Mouse (Mus musculus): ENCODE results near the gene Rasef. TPM values are rescaled to one million over a fixed set of nuclear protein-coding genes. Genes with fewer than 3 reads are reported as not detected.
"Not testable (repeated sequence)": the region's sequence is repeated elsewhere in the genome, so short reads cannot be mapped to it uniquely, and the experiment has no call there.

Rasef gene
- polyA plus RNA-seq, 1 experiment: not detected

DNA sequence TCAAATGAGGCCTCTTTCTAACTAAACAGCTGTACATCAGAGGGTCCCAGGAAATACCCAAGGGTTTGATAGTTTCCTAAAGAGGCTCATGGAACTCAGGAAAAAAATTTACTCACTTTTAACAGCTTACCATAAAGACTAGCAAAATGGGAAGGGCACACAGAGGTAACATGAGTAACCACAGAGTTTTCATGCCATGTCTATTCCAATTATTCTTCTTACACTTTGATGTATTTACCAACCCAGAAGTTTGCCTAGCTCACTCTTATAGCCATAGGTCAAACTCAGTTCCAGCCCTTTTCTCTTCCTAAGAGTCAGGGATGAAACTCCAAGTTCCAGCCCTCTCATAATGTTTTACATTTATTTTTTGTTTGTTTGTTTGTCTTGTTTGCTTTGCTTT, 18.8 kb downstream of the Rasef start:
- no peak overlapping the region for H3K4me3 ChIP-seq (replicated peaks)
- TF ChIP-seq GATA1 (IDR thresholded peaks at IDR 0.05; ENCODE audit: borderline replicate concordance, low read length): no peak
- no peak for TF ChIP-seq FLI1 (IDR thresholded peaks at IDR 0.05; ENCODE audit: low read length)
- H3K36me3 ChIP-seq (replicated peaks; ENCODE audit: low read length): no peaks in the 10 kb centered on the region
- H3K27me3 ChIP-seq (replicated peaks): no peaks in the 10 kb centered on the region
- peaks cover 3% of the 10 kb centered on the region; the same call in 1 of the 2 replicates for H3K9me3 ChIP-seq
- no peaks in the 10 kb centered on the region for H3K4me1 ChIP-seq

DNA sequence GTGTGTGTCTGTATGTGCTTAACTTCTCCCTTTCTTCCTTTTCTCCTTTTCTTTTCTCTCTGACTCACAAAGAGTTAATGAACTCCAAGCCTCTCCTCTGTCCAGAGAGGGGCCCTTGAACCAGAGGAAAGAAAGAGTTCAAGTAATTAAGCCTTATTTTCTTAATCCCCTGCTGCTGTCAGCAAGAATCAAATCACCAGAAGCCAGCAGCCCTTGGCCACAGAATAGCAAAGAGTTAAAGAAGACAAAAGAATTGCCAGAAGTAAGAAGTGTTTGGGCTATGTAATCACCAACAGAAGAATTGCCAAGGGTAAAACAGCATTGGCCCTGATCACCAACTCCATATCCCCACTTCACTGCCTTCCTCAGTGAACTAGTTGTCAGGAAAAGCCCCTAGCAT, 20.2 kb downstream of the Rasef start:
- Histone ChIP-seq H3K27me3 (replicated peaks) (no peaks in the 10 kb centered on the region), H3K4me1 (no peaks in the 10 kb centered on the region), H3K9me3 (peaks cover 3% of the 10 kb centered on the region; the same call in 1 of the 2 replicates), H3K36me3 (replicated peaks; ENCODE audit: low read length) (no peaks in the 10 kb centered on the region), H3K4me3 (replicated peaks) (no peak overlapping the region)
- no peak for TF ChIP-seq FLI1 (IDR thresholded peaks at IDR 0.05; ENCODE audit: low read length)
- no peak for TF ChIP-seq GATA1 (IDR thresholded peaks at IDR 0.05; ENCODE audit: borderline replicate concordance, low read length)

- no peak for TF ChIP-seq GATA1 (IDR thresholded peaks at IDR 0.05; ENCODE audit: borderline replicate concordance, low read length)
- no peaks in the 10 kb centered on the region for H3K9me3 ChIP-seq
- H3K4me1 ChIP-seq: no peaks in the 10 kb centered on the region
- no peak overlapping the region for H3K4me3 ChIP-seq (replicated peaks)
- no peaks in the 10 kb centered on the region for H3K27me3 ChIP-seq (replicated peaks)
- no peaks in the 10 kb centered on the region for H3K36me3 ChIP-seq (replicated peaks; ENCODE audit: low read length)
These were observed 22.6 kb downstream of the Rasef start for GRCm38 (mm10) chr4:73768156-73768555.

DNA sequence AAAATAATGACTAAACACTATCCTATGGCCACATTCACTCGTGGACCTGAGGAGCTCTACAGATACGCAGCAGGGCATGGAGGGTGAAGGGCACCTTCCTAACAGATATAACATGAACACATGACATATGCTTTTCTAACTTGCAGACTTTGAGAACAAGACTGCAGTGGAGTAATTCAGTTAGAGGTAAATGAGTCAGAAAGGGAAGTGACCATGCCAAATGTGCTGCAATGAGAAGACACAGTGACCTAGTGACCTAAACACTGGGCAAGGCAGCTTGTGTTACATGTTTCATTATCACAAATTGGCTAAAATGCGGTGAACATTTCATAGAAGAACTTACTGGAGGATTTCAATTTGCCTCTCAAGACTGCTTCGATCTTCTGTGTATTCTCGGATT, 42.6 kb downstream of the Rasef start:
- no peak overlapping the region for H3K4me3 ChIP-seq (replicated peaks)
- TF ChIP-seq GATA1 (IDR thresholded peaks at IDR 0.05; ENCODE audit: borderline replicate concordance, low read length) (no peak), FLI1 (IDR thresholded peaks at IDR 0.05; ENCODE audit: low read length) (no peak)
- no peaks in the 10 kb centered on the region for H3K4me1 ChIP-seq
- peaks cover 6% of the 10 kb centered on the region; the same call in 1 of the 2 replicates for H3K9me3 ChIP-seq
- H3K36me3 ChIP-seq (replicated peaks; ENCODE audit: low read length): no peaks in the 10 kb centered on the region
- no peaks in the 10 kb centered on the region for H3K27me3 ChIP-seq (replicated peaks)

GRCm38 (mm10) chr4:73739439-73739838, 51.4 kb downstream of the Rasef start:
- no peak for TF ChIP-seq FLI1 (IDR thresholded peaks at IDR 0.05; ENCODE audit: low read length)
- TF ChIP-seq GATA1 (IDR thresholded peaks at IDR 0.05; ENCODE audit: borderline replicate concordance, low read length): no peak
- H3K4me3 ChIP-seq (replicated peaks): no peak overlapping the region
- H3K4me1 ChIP-seq: no peaks in the 10 kb centered on the region
- 0 out of 2 replicates have a peak, but pooled peaks cover 4% of the 10 kb centered on the region for H3K9me3 ChIP-seq
- H3K27me3 ChIP-seq (replicated peaks): no peaks in the 10 kb centered on the region
- H3K36me3 ChIP-seq (replicated peaks; ENCODE audit: low read length): no peaks in the 10 kb centered on the region

DNA sequence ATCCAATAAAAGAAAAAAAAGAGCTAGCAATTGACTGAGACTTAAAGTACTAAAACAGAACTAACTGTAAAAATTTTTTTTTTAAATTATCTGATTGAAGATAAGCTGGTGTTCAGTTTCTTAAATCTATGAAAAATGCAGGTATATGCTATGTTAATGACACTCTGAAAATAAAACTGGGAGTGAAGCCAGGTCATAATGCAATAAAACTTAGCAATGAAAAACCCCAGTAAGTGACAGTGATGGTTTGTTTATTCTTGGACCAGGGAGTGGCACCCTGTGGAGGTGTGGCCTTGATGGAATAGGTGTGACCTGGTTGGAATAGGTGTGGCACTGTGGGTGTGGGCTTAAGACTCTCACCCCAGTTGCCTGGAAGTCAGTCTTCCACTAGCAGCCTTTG, 71.0 kb downstream of the Rasef start:
- Histone ChIP-seq H3K4me3 (replicated peaks) (no peak overlapping the region), H3K9me3 (0 out of 2 replicates have a peak, but pooled peaks cover 3% of the 10 kb centered on the region), H3K4me1 (no peaks in the 10 kb centered on the region), H3K27me3 (replicated peaks) (no peaks in the 10 kb centered on the region), H3K36me3 (replicated peaks; ENCODE audit: low read length) (no peaks in the 10 kb centered on the region)
- TF ChIP-seq GATA1 (IDR thresholded peaks at IDR 0.05; ENCODE audit: borderline replicate concordance, low read length) (no peak), FLI1 (IDR thresholded peaks at IDR 0.05; ENCODE audit: low read length) (no peak)

- Histone ChIP-seq H3K36me3 (replicated peaks; ENCODE audit: low read length) (no peaks in the 10 kb centered on the region), H3K27me3 (replicated peaks) (no peaks in the 10 kb centered on the region), H3K4me1 (no peaks in the 10 kb centered on the region), H3K9me3 (0 out of 2 replicates have a peak, but pooled peaks cover 3% of the 10 kb centered on the region), H3K4me3 (replicated peaks) (no peak overlapping the region)
- no peak for TF ChIP-seq GATA1 (IDR thresholded peaks at IDR 0.05; ENCODE audit: borderline replicate concordance, low read length)
- no peak for TF ChIP-seq FLI1 (IDR thresholded peaks at IDR 0.05; ENCODE audit: low read length)
These were observed 72.0 kb downstream of the Rasef start for GRCm38 (mm10) chr4:73718761-73719160.

- H3K27me3 ChIP-seq (replicated peaks); H3K4me3 ChIP-seq (replicated peaks); H3K9me3 ChIP-seq; H3K4me1 ChIP-seq; H3K36me3 ChIP-seq (replicated peaks; ENCODE audit: low read length): not testable (repeated sequence)
These were observed 107.6 kb downstream of the Rasef start, which contains the start of gene Gm428 for GRCm38 (mm10) chr4:73683216-73683615. Gene Gm428 (plus strand): TSS chr4:73683516.

DNA sequence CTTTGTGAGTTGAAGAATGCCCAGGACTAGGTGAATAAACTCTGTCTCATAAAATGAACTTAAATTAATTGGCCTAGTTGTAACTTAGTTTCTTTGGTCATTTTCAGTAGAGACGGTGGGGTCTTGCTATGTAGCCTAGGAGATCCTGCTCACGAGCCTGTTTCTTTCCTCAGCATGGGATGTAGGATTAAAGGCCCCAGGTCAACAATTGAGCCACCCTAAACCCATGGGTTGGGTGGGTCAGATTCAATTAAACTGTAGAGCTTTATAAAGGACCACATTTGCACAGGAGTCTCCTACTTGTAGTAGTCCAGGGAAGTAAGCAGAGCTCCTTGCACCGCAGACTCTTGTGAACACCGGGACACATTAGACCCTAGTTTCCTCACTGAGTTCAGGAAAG, 122.7 kb downstream of the Rasef start, which contains the start of gene Gm11239:
Gene Gm11239, plus strand, starts transcription at position 301 of the 400 bp plus-strand sequence.
- H3K9me3 ChIP-seq; H3K36me3 ChIP-seq (replicated peaks; ENCODE audit: low read length); H3K4me3 ChIP-seq (replicated peaks); H3K4me1 ChIP-seq; H3K27me3 ChIP-seq (replicated peaks): not testable (repeated sequence)

Other genes starting within 250 kb of the Rasef start
- not detected in 2 replicates for gene Gm11238, start 183.1 kb downstream of the Rasef start, polyA plus RNA-seq (2012; ENCODE audit: insufficient read depth, low replicate concordance)
- gene Gm11237, start 168.0 kb downstream of the Rasef start, polyA plus RNA-seq (2012; ENCODE audit: insufficient read depth, low replicate concordance): not detected in 2 replicates
- gene Gm11236, start 152.9 kb downstream of the Rasef start, polyA plus RNA-seq (2012; ENCODE audit: insufficient read depth, low replicate concordance): not detected in 2 replicates
- 0.87 TPM in 1 of 2 replicates, not detected in the other for gene Gm11239, start 122.6 kb downstream of the Rasef start, polyA plus RNA-seq (2012; ENCODE audit: insufficient read depth, low replicate concordance)
- gene Gm428, start 107.5 kb downstream of the Rasef start, polyA plus RNA-seq (2012; ENCODE audit: insufficient read depth, low replicate concordance): not detected in 2 replicates
- not detected in 2 replicates for gene Gm11758, start 85.3 kb upstream of the Rasef start, polyA plus RNA-seq (2012; ENCODE audit: insufficient read depth, low replicate concordance)
- gene Gm11757, start 100.1 kb upstream of the Rasef start, polyA plus RNA-seq (2012; ENCODE audit: insufficient read depth, low replicate concordance): not detected in 2 replicates
- gene Gm13871, start 115.0 kb upstream of the Rasef start, polyA plus RNA-seq (2012; ENCODE audit: insufficient read depth, low replicate concordance): not detected in 2 replicates
- not detected in 2 replicates for gene Gm11756, start 129.8 kb upstream of the Rasef start, polyA plus RNA-seq (2012; ENCODE audit: insufficient read depth, low replicate concordance)
- gene 2310002L09Rik, start 159.9 kb upstream of the Rasef start, polyA plus RNA-seq (2012; ENCODE audit: insufficient read depth, low replicate concordance): not detected in 2 replicates
- gene Frmd3, start 222.4 kb upstream of the Rasef start, polyA plus RNA-seq (2012; ENCODE audit: insufficient read depth, low replicate concordance): not detected in 2 replicates